ENCODE assay signal across 8 mouse cellular contexts in genomic region chr1:170901536-170902238, GRCm38 (mm10). TPM values are rescaled to one million over a fixed set of nuclear protein-coding genes. Genes with fewer than 3 reads are reported as not detected.
DNase-seq lines count a peak whose midpoint lies in the region; ATAC-seq and TF ChIP-seq lines count a peak whose summit lies in the region.

No protein-coding gene starts in this region.

- peaks cover 43% of the 10 kb centered on the region for H3K27me3 ChIP-seq in neural tube, embryonic 15.5 days (replicated peaks)

- no peak for TF ChIP-seq POLR2A in lung, adult 2 months (IDR thresholded peaks at IDR 0.05; ENCODE audit: borderline replicate concordance, extremely low read depth, low read depth, low read length)

- H3K9me3 ChIP-seq in neural tube, embryonic 15.5 days (replicated peaks) = no peaks in the 10 kb centered on the region

- peak; percentile 84 for DNase-seq in MEL-GATA-1-ER (ENCODE audit: extremely low read depth, low read depth)
- DNase-seq in cerebellum, adult 8-10 months = peak; percentile 83
- DNase-seq in forelimb bud, embryonic 11.5 days (ENCODE audit: low read depth, low spot score) = peak; percentile 88
- DNase-seq in heart, postnatal 4 days = peak; percentile 93
- peak; percentile 61 to 88 for DNase-seq in layer of hippocampus, adult 18-20 months (ENCODE audit: low spot score in 2 of 2)
- peak; percentile 77 for DNase-seq in lung, adult 2 months
- peak; percentile 49 to 63 for DNase-seq in thymus, adult 18-20 months

- peak; percentile 77 for TF ChIP-seq CTCF in lung, adult 2 months (IDR thresholded peaks at IDR 0.05; ENCODE audit: insufficient read depth, low read length)

- no peak overlapping the region for H3K9ac ChIP-seq in neural tube, embryonic 15.5 days (replicated peaks)

- H3K4me2 ChIP-seq in neural tube, embryonic 15.5 days = peak overlapping the region; percentile 27

- H3K36me3 ChIP-seq in neural tube, embryonic 15.5 days = no peaks in the 10 kb centered on the region

- 0 out of 2 replicates have a peak, but pooled peaks cover 3% of the 10 kb centered on the region for H3K4me1 ChIP-seq in lung, adult 2 months (ENCODE audit: control insufficient read depth, insufficient read depth, low read length)
- 0 out of 2 replicates have a peak, but pooled peaks cover 3% of the 10 kb centered on the region for H3K4me1 ChIP-seq in neural tube, embryonic 15.5 days

- no peak overlapping the region for H3K4me3 ChIP-seq in lung, adult 2 months (replicated peaks; ENCODE audit: extremely low read depth, low read depth, low read length)
- H3K4me3 ChIP-seq in neural tube, embryonic 15.5 days (replicated peaks) = no peak overlapping the region

- 32% methylated on average over 10 of the region's 10 CpGs for WGBS in lung, adult 2 months
- WGBS in neural tube, embryonic 15.5 days = 33% methylated on average over 10 of the region's 10 CpGs

- peak; percentile 66; the same call in 1 of the 2 replicates for ATAC-seq in neural tube, embryonic 15.5 days (ENCODE audit: low FRiP score)

- H3K27ac ChIP-seq in neural tube, embryonic 15.5 days (replicated peaks) = no peak overlapping the region

RNA-seq across cellular contexts. Expression of gene Fcrlb, which starts 11.1 kb away (rescaled TPM):
- total RNA-seq in heart, postnatal 4 days (2021) = not detected
- under 1 TPM; 0.25 to 0.33 TPM for total RNA-seq in layer of hippocampus, adult 18-20 months (2021)
- 0.71 and 1.2 TPM in 2 replicates for polyA plus RNA-seq in lung, adult 2 months (2012; rRNA removed)
- polyA plus RNA-seq in neural tube, embryonic 15.5 days (2015; fragmentation: Nextera tagmentation; extraction: Ambion mirVana) = 1.1 and 1.4 TPM in 2 replicates

RNA-seq across cellular contexts. Expression of gene Dusp12, which starts 16.3 kb away (rescaled TPM):
- total RNA-seq in heart, postnatal 4 days (2021) = 10 to 100 TPM; 14.3 to 16.3 TPM
- 10 to 100 TPM; 14.7 to 15.8 TPM for total RNA-seq in layer of hippocampus, adult 18-20 months (2021)
- polyA plus RNA-seq in lung, adult 2 months (2012; rRNA removed) = 17.3 and 18.8 TPM in 2 replicates
- 43.5 and 51.7 TPM in 2 replicates for polyA plus RNA-seq in neural tube, embryonic 15.5 days (2015; fragmentation: Nextera tagmentation; extraction: Ambion mirVana)

RNA-seq across cellular contexts. Expression of gene Gm26620, which starts 16.8 kb away (rescaled TPM):
- total RNA-seq in heart, postnatal 4 days (2021) = under 1 TPM; 0.81 to 0.90 TPM
- under 1 TPM; 0.54 to 0.71 TPM for total RNA-seq in layer of hippocampus, adult 18-20 months (2021)
- 0.45 and 1.2 TPM in 2 replicates for polyA plus RNA-seq in lung, adult 2 months (2012; rRNA removed)
- 0.36 and 0.91 TPM in 2 replicates for polyA plus RNA-seq in neural tube, embryonic 15.5 days (2015; fragmentation: Nextera tagmentation; extraction: Ambion mirVana)

RNA-seq across cellular contexts. Expression of gene Fcrla, which starts 25.7 kb away (rescaled TPM):
- total RNA-seq in heart, postnatal 4 days (2021) = under 1 TPM; 0.31 to 0.34 TPM
- not detected for total RNA-seq in layer of hippocampus, adult 18-20 months (2021)
- 8.0 and 8.7 TPM in 2 replicates for polyA plus RNA-seq in lung, adult 2 months (2012; rRNA removed)
- polyA plus RNA-seq in neural tube, embryonic 15.5 days (2015; fragmentation: Nextera tagmentation; extraction: Ambion mirVana) = not detected in 2 replicates

RNA-seq across cellular contexts. Expression of gene Atf6, which starts 34.1 kb away (rescaled TPM):
- 10 to 100 TPM; 41.2 to 41.6 TPM for total RNA-seq in heart, postnatal 4 days (2021)
- 10 to 100 TPM; 50.9 to 51.6 TPM for total RNA-seq in layer of hippocampus, adult 18-20 months (2021)
- 13.2 and 18.8 TPM in 2 replicates for polyA plus RNA-seq in lung, adult 2 months (2012; rRNA removed)
- 7.1 and 7.2 TPM in 2 replicates for polyA plus RNA-seq in neural tube, embryonic 15.5 days (2015; fragmentation: Nextera tagmentation; extraction: Ambion mirVana)
